Mouse (Mus musculus): Measurements from ENCODE around the gene Spdya. TPM values are rescaled to one million over a fixed set of nuclear protein-coding genes. Genes with fewer than 3 reads are reported as not detected.

Gene Spdya
- polyA plus RNA-seq, 1 experiment from 2014 or later = 0.73 TPM

Other genes starting within 250 kb of the Spdya start
- gene Emilin2, start 240.1 kb upstream of the Spdya start, polyA plus RNA-seq (2014; fragmentation: Nextera tagmentation; extraction: Ambion mirVana) = 0.66 and 1.4 TPM in 2 replicates
- 4.2 and 4.3 TPM in 2 replicates for gene Gm4707, start 92.1 kb upstream of the Spdya start, polyA plus RNA-seq (2014; fragmentation: Nextera tagmentation; extraction: Ambion mirVana)
- 81.8 and 83.5 TPM in 2 replicates for gene Smchd1, start 76.7 kb upstream of the Spdya start, polyA plus RNA-seq (2014; fragmentation: Nextera tagmentation; extraction: Ambion mirVana)
- 38.0 and 44.0 TPM in 2 replicates for gene Ndc80, start 25.2 kb upstream of the Spdya start, polyA plus RNA-seq (2014; fragmentation: Nextera tagmentation; extraction: Ambion mirVana)
- gene Wdr43, start 63.8 kb downstream of the Spdya start, polyA plus RNA-seq (2014; fragmentation: Nextera tagmentation; extraction: Ambion mirVana) = 104 and 110 TPM in 2 replicates
- gene Togaram2, start 121.2 kb downstream of the Spdya start, polyA plus RNA-seq (2014; fragmentation: Nextera tagmentation; extraction: Ambion mirVana) = 0.24 and 0.38 TPM in 2 replicates
- not detected in 2 replicates for gene Pcare, start 200.8 kb downstream of the Spdya start, polyA plus RNA-seq (2014; fragmentation: Nextera tagmentation; extraction: Ambion mirVana)
- 4.7 and 5.1 TPM in 2 replicates for gene Clip4, start 216.4 kb downstream of the Spdya start, polyA plus RNA-seq (2014; fragmentation: Nextera tagmentation; extraction: Ambion mirVana)